12 mouse cellular contexts compared by ENCODE assay signal in the genomic region with DNA sequence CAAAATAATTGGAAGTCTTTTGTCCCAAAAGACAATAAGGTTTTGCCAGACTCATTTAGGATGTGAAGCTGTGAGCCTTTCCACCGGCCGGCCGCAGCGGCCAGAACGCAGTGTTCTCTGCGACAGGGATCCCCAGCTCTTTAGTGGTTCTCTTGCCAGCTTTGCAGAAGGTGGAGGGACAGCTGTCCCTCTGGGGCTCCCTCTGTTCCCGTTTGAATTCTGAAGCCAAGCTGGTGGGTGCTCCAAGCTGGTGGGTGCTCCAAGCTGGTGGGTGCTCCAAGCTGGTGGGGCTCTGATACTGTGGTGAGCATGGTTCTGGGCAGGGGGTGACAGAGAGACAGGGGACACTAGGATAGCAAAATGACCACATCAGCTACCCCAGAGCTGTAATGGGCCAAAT. TPM values are rescaled to one million over a fixed set of nuclear protein-coding genes. Genes with fewer than 3 reads are reported as not detected.
DNase-seq lines count a peak whose midpoint lies in the region; ATAC-seq lines count a peak whose summit lies in the region.
"Had no signal": no experiment of that assay in that cellular context is flagged by ENCODE, and none has a peak within 500 bp of the region (broad histone marks: within the 10 kb centered on the region; RNA-seq: fewer than 3 reads in every experiment).

No protein-coding gene starts in this region.

- 61% methylated on average over 7 of the region's 7 CpGs for WGBS in forebrain, embryonic 10.5 days
- WGBS in forebrain, embryonic 16.5 days: 41% methylated on average over 7 of the region's 7 CpGs
- 75% methylated on average over 7 of the region's 7 CpGs for WGBS in heart, embryonic 16.5 days
- 63% methylated on average over 7 of the region's 7 CpGs for WGBS in neural tube, embryonic 13.5 days

- H3K36me3 ChIP-seq in forebrain, embryonic 10.5 days (replicated peaks): no peaks in the 10 kb centered on the region
- H3K36me3 ChIP-seq in forebrain, embryonic 16.5 days (ENCODE audit: control insufficient read depth, insufficient read depth): no peaks in the 10 kb centered on the region
- H3K36me3 ChIP-seq in heart, embryonic 16.5 days (ENCODE audit: control insufficient read depth, insufficient read depth): no peaks in the 10 kb centered on the region
- H3K36me3 ChIP-seq in neural tube, embryonic 13.5 days: no peaks in the 10 kb centered on the region

- H3K4me1 ChIP-seq in forebrain, embryonic 10.5 days: peaks cover 21% of the 10 kb centered on the region
- H3K4me1 ChIP-seq in forebrain, embryonic 16.5 days (replicated peaks; ENCODE audit: control insufficient read depth, insufficient read depth, low read length): peaks cover 22% of the 10 kb centered on the region
- peaks cover 12% of the 10 kb centered on the region for H3K4me1 ChIP-seq in heart, embryonic 16.5 days (ENCODE audit: control insufficient read depth, insufficient read depth, low read length)
- H3K4me1 ChIP-seq in neural tube, embryonic 13.5 days (replicated peaks): peaks cover 21% of the 10 kb centered on the region

- no peak for ATAC-seq in forebrain, embryonic 16.5 days
- ATAC-seq in heart, embryonic 16.5 days (replicated peaks; ENCODE audit: extremely low read depth, insufficient read depth, low FRiP score): no peak
- no peak for ATAC-seq in neural tube, embryonic 13.5 days (ENCODE audit: low read depth)
- ATAC-seq in granulocyte monocyte progenitor cell, adult 5-6 weeks (replicated peaks; ENCODE audit: poor library complexity, severe bottlenecking): no peak
- ATAC-seq: midbrain, embryonic 16.5 days had no signal

- no peaks in the 10 kb centered on the region for H3K9me3 ChIP-seq in forebrain, embryonic 10.5 days
- no peaks in the 10 kb centered on the region for H3K9me3 ChIP-seq in forebrain, embryonic 16.5 days (ENCODE audit: control insufficient read depth, low read length)
- H3K9me3 ChIP-seq in heart, embryonic 16.5 days (replicated peaks; ENCODE audit: control insufficient read depth, low read length): no peaks in the 10 kb centered on the region
- H3K9me3 ChIP-seq in neural tube, embryonic 13.5 days: no peaks in the 10 kb centered on the region

- peak overlapping the region; percentile 75 for H3K27ac ChIP-seq in forebrain, embryonic 10.5 days
- no peak overlapping the region for H3K27ac ChIP-seq in forebrain, embryonic 16.5 days (ENCODE audit: low read length)
- peak overlapping the region; percentile 37 for H3K27ac ChIP-seq in heart, embryonic 16.5 days (ENCODE audit: low read length)
- H3K27ac ChIP-seq in neural tube, embryonic 13.5 days (replicated peaks): peak overlapping the region; percentile 64

- no peaks in the 10 kb centered on the region for H3K27me3 ChIP-seq in forebrain, embryonic 10.5 days (ENCODE audit: poor library complexity, severe bottlenecking)
- no peaks in the 10 kb centered on the region for H3K27me3 ChIP-seq in forebrain, embryonic 16.5 days (replicated peaks; ENCODE audit: control insufficient read depth, insufficient read depth, low read length)
- no peaks in the 10 kb centered on the region for H3K27me3 ChIP-seq in heart, embryonic 16.5 days (ENCODE audit: control insufficient read depth, insufficient read depth, low read length)
- no peaks in the 10 kb centered on the region for H3K27me3 ChIP-seq in neural tube, embryonic 13.5 days

- DNase-seq in forebrain, embryonic 10.5 days (ENCODE audit: extremely low spot score, low spot score): no peak
- no peak for DNase-seq in heart, adult 9 months (ENCODE audit: low spot score in 2 of 2)
- no peak for DNase-seq in neural tube, embryonic 10.5 days (ENCODE audit: extremely low spot score, low spot score)
- no peak for DNase-seq in frontal cortex, postnatal 25 days (ENCODE audit: low spot score in 2 of 2)
- DNase-seq: cerebellum, adult 9-10 months; kidney, adult 18-20 months; lung, postnatal 14 days had no signal

- H3K4me2 ChIP-seq in forebrain, embryonic 16.5 days (ENCODE audit: low read length): no peak overlapping the region
- H3K4me2 ChIP-seq in heart, embryonic 16.5 days (ENCODE audit: low read depth, low read length): no peak overlapping the region
- H3K4me2 ChIP-seq in neural tube, embryonic 13.5 days: no peak overlapping the region

- no peak overlapping the region for H3K4me3 ChIP-seq in forebrain, embryonic 10.5 days
- no peak overlapping the region for H3K4me3 ChIP-seq in forebrain, embryonic 16.5 days (replicated peaks; ENCODE audit: low read length)
- no peak overlapping the region for H3K4me3 ChIP-seq in heart, embryonic 16.5 days (ENCODE audit: low read length)
- H3K4me3 ChIP-seq in neural tube, embryonic 13.5 days: no peak overlapping the region

- H3K9ac ChIP-seq in forebrain, embryonic 16.5 days (replicated peaks; ENCODE audit: low read depth, low read length): no peak overlapping the region
- no peak overlapping the region for H3K9ac ChIP-seq in heart, embryonic 16.5 days (ENCODE audit: low read length)
- no peak overlapping the region for H3K9ac ChIP-seq in neural tube, embryonic 13.5 days

RNA-seq across cellular contexts. Expression of a gene that starts 30.5 kb away (rescaled TPM):
- 1.3 and 1.4 TPM in 2 replicates for polyA plus RNA-seq in forebrain, embryonic 10.5 days (2016; fragmentation: Nextera tagmentation; extraction: Ambion mirVana)
- 1.0 and 1.1 TPM in 2 replicates for polyA plus RNA-seq in forebrain, embryonic 16.5 days (2015; fragmentation: Nextera tagmentation; extraction: Ambion mirVana)
- polyA plus RNA-seq in heart, embryonic 16.5 days (2015; fragmentation: Nextera tagmentation; extraction: Ambion mirVana): 2.3 TPM in 2 replicates
- 1.6 and 2.1 TPM in 2 replicates for polyA plus RNA-seq in neural tube, embryonic 13.5 days (2015; fragmentation: Nextera tagmentation; extraction: Ambion mirVana)
- total RNA-seq in granulocyte monocyte progenitor cell, adult 5-6 weeks (2014; fragmentation: Nextera tagmentation): 5.1 and 6.1 TPM in 2 replicates
- total RNA-seq in granulocyte monocyte progenitor cell, adult 5-6 weeks (2017): 1.1 and 3.0 TPM in 2 replicates
